In the genomic region with DNA sequence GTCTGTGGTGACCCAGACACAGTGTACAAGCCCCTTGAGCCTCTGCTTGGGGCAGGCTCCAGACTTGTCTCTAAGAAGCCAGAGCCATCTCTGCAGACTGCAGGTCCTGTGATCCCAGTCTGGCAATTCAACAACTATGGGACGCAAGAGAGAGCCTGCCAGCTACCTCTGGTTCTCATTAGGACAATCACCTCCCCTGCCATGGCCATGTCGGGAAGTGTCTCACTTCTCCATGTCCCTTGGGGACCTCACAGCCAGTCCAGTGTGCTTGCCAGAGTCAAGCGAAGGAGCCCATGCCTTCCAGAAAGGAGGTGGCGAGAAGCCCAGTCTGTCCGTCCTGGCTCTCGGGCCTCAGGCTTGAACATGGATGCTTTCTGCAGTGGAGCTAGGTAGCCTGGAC, we compare ENCODE assay signal across 32 mouse cellular contexts. TPM values are rescaled to one million over a fixed set of nuclear protein-coding genes. Genes with fewer than 3 reads are reported as not detected.
DNase-seq lines count a peak whose midpoint lies in the region; ATAC-seq and TF ChIP-seq lines count a peak whose summit lies in the region.
"Had no signal": no experiment of that assay in that cellular context is flagged by ENCODE, and none has a peak within 500 bp of the region (broad histone marks: within the 10 kb centered on the region; RNA-seq: fewer than 3 reads in every experiment).

No protein-coding gene starts in this region.

- 82% methylated on average over 6 of the region's 6 CpGs for WGBS in heart, embryonic 12.5 days
- WGBS in midbrain, postnatal 0 days = 87% methylated on average over 6 of the region's 6 CpGs

- no peaks in the 10 kb centered on the region for H3K36me3 ChIP-seq in heart, embryonic 12.5 days
- H3K36me3 ChIP-seq in midbrain, postnatal 0 days (ENCODE audit: insufficient read depth, low read length) = no peaks in the 10 kb centered on the region
- H3K36me3 ChIP-seq: embryonic facial prominence, embryonic 10.5 days; embryonic facial prominence, embryonic 15.5 days; forebrain, embryonic 12.5 days; hindbrain, embryonic 12.5 days; limb, embryonic 12.5 days; liver, embryonic 15.5 days; midbrain, embryonic 10.5 days; midbrain, embryonic 15.5 days had no signal

- intact Hi-C loops in gastrocnemius, adult 2 months (cut with DNase I) = no loop called here
- intact Hi-C loops in gastrocnemius, postnatal 14 days (cut with DNase I; ENCODE audit: low total_unique reads) = loop anchor here (2.0 kb wide), 1 partner anchor 18 kb away; no protein-coding TSS in a partner anchor
- intact Hi-C loops in heart, postnatal 14 days (cut with DNase I) = no loop called here

- TF ChIP-seq CTCF in gastrocnemius, adult 2 months (IDR thresholded peaks at IDR 0.05) = no peak
- TF ChIP-seq CTCF in midbrain, postnatal 0 days (IDR thresholded peaks at IDR 0.05) = no peak

- DNase-seq in gastrocnemius, adult 2 months = peak; percentile 68
- no peak for DNase-seq in gastrocnemius, postnatal 14 days
- peak; percentile 64 for DNase-seq in heart, adult 8-10 months (ENCODE audit: low spot score)
- peak; percentile 49 to 57 for DNase-seq in heart, postnatal 14 days
- DNase-seq in left cerebral cortex, adult 9 months (ENCODE audit: low spot score in 2 of 2) = no peak
- no peak for DNase-seq in midbrain, postnatal 0 days (ENCODE audit: low spot score)
- DNase-seq: B cell, adult 2 months; cerebellum, adult 8-10 months; cerebellum, postnatal 25 days; forebrain, postnatal 0 days; kidney, adult 8-10 months; layer of hippocampus, postnatal 36 days; lung, embryonic 14.5 days; lung, postnatal 14 days; right cerebral cortex, postnatal 25 days; spleen, adult 18-20 months; thymus, adult 2 months; thymus, postnatal 4 days had no signal

- ATAC-seq in heart, embryonic 12.5 days (ENCODE audit: insufficient number of reproducible peaks, low FRiP score) = no peak
- no peak for ATAC-seq in midbrain, postnatal 0 days (ENCODE audit: low FRiP score)
- ATAC-seq: activated CD4-positive, CD25-positive, alpha-beta regulatory T cell, adult 4 months; forebrain, postnatal 0 days; intestine, embryonic 16.5 days; midbrain, embryonic 15.5 days had no signal

- H3K4me3 ChIP-seq in gastrocnemius, adult 2 months = no peak overlapping the region
- no peak overlapping the region for H3K4me3 ChIP-seq in heart, embryonic 12.5 days
- H3K4me3 ChIP-seq in midbrain, postnatal 0 days (ENCODE audit: low read depth, low read length) = no peak overlapping the region
- H3K4me3 ChIP-seq: embryonic facial prominence, embryonic 10.5 days; embryonic facial prominence, embryonic 15.5 days; forebrain, embryonic 12.5 days; hindbrain, embryonic 12.5 days; limb, embryonic 12.5 days; liver, embryonic 15.5 days; midbrain, embryonic 10.5 days; midbrain, embryonic 15.5 days had no signal

- H3K4me2 ChIP-seq in heart, embryonic 12.5 days = no peak overlapping the region
- H3K4me2 ChIP-seq in midbrain, postnatal 0 days (ENCODE audit: low read depth, low read length, poor library complexity, severe bottlenecking) = no peak overlapping the region
- H3K4me2 ChIP-seq: embryonic facial prominence, embryonic 15.5 days; forebrain, embryonic 12.5 days; hindbrain, embryonic 12.5 days; limb, embryonic 12.5 days; liver, embryonic 15.5 days; lung, embryonic 14.5 days; midbrain, embryonic 15.5 days had no signal

- H3K9ac ChIP-seq in heart, embryonic 12.5 days = no peak overlapping the region
- H3K9ac ChIP-seq in midbrain, postnatal 0 days (replicated peaks; ENCODE audit: low read length, poor library complexity, severe bottlenecking) = no peak overlapping the region
- H3K9ac ChIP-seq: embryonic facial prominence, embryonic 15.5 days; forebrain, embryonic 12.5 days; forebrain, postnatal 0 days; hindbrain, embryonic 12.5 days; limb, embryonic 12.5 days; liver, embryonic 15.5 days; lung, embryonic 14.5 days; midbrain, embryonic 15.5 days had no signal

- peaks cover 37% of the 10 kb centered on the region for H3K27me3 ChIP-seq in heart, embryonic 12.5 days (replicated peaks)
- no peaks in the 10 kb centered on the region for H3K27me3 ChIP-seq in midbrain, postnatal 0 days (ENCODE audit: insufficient read depth, low read length)
- H3K27me3 ChIP-seq: embryonic facial prominence, embryonic 15.5 days; forebrain, embryonic 12.5 days; hindbrain, embryonic 12.5 days; limb, embryonic 12.5 days; liver, embryonic 15.5 days; midbrain, embryonic 15.5 days had no signal

- H3K4me1 ChIP-seq in heart, embryonic 12.5 days (replicated peaks) = peaks cover 8% of the 10 kb centered on the region; the same call in 1 of the 2 replicates
- H3K4me1 ChIP-seq in midbrain, postnatal 0 days (ENCODE audit: insufficient read depth, low read length) = no peaks in the 10 kb centered on the region
- H3K4me1 ChIP-seq: forebrain, embryonic 12.5 days; hindbrain, embryonic 12.5 days; liver, embryonic 15.5 days; midbrain, embryonic 10.5 days; midbrain, embryonic 15.5 days had no signal

- peak overlapping the region; percentile 35 for H3K27ac ChIP-seq in gastrocnemius, adult 2 months
- no peak overlapping the region for H3K27ac ChIP-seq in heart, embryonic 12.5 days (ENCODE audit: poor library complexity, severe bottlenecking)
- no peak overlapping the region for H3K27ac ChIP-seq in midbrain, postnatal 0 days (ENCODE audit: low read depth, low read length)
- H3K27ac ChIP-seq: embryonic facial prominence, embryonic 10.5 days; embryonic facial prominence, embryonic 15.5 days; forebrain, embryonic 12.5 days; hindbrain, embryonic 12.5 days; kidney, postnatal 0 days; limb, embryonic 12.5 days; liver, embryonic 15.5 days; midbrain, embryonic 10.5 days; midbrain, embryonic 15.5 days had no signal

- no peaks in the 10 kb centered on the region for H3K9me3 ChIP-seq in heart, embryonic 12.5 days (replicated peaks)
- H3K9me3 ChIP-seq in midbrain, postnatal 0 days (ENCODE audit: low read length) = no peaks in the 10 kb centered on the region
- H3K9me3 ChIP-seq: embryonic facial prominence, embryonic 10.5 days; embryonic facial prominence, embryonic 15.5 days; forebrain, embryonic 12.5 days; hindbrain, embryonic 12.5 days; limb, embryonic 12.5 days; liver, embryonic 15.5 days; midbrain, embryonic 10.5 days; midbrain, embryonic 15.5 days had no signal

RNA-seq across cellular contexts. Expression of a gene that starts 46.7 kb away (rescaled TPM):
- 10 to 100 TPM; 40.1 to 52.2 TPM for total RNA-seq in gastrocnemius, adult 2 months (2021)
- 10 to 100 TPM; 49.9 to 54.6 TPM for total RNA-seq in gastrocnemius, postnatal 14 days (2021)
- total RNA-seq in heart, adult 8-10 months (2022) = 10 to 100 TPM; 70.4 to 85.8 (median 82.5) TPM
- polyA plus RNA-seq in heart, embryonic 12.5 days (2016; fragmentation: Nextera tagmentation; extraction: Ambion mirVana) = 4.3 and 4.8 TPM in 2 replicates
- total RNA-seq in heart, postnatal 14 days (2021) = 100 to 1,000 TPM; 108 to 149 TPM
- total RNA-seq in midbrain, postnatal 0 days (2014; rRNA removed) = 19.9 and 26.3 TPM in 2 replicates
- polyA plus RNA-seq in midbrain, postnatal 0 days (2015; fragmentation: Nextera tagmentation; extraction: Ambion mirVana) = 20.9 and 22.0 TPM in 2 replicates
- total RNA-seq: granulocyte monocyte progenitor cell, adult 5-6 weeks; neutrophil, adult 5-6 weeks had no signal
- polyA plus RNA-seq: activated CD4-positive, CD25-positive, alpha-beta regulatory T cell, adult 4 months had no signal

RNA-seq across cellular contexts. Expression of a gene that starts 50.0 kb away (rescaled TPM):
- total RNA-seq in gastrocnemius, adult 2 months (2021) = 10 to 100 TPM; 15.4 to 18.0 TPM
- 10 to 100 TPM; 12.0 to 12.9 TPM for total RNA-seq in gastrocnemius, postnatal 14 days (2021)
- total RNA-seq in heart, adult 8-10 months (2022) = 10 to 100 TPM; 21.9 to 32.0 (median 26.4) TPM
- polyA plus RNA-seq in heart, embryonic 12.5 days (2016; fragmentation: Nextera tagmentation; extraction: Ambion mirVana) = 10.6 and 12.4 TPM in 2 replicates
- 10 to 100 TPM; 24.8 to 27.3 TPM for total RNA-seq in heart, postnatal 14 days (2021)
- 27.5 and 29.5 TPM in 2 replicates for total RNA-seq in midbrain, postnatal 0 days (2014; rRNA removed)
- polyA plus RNA-seq in midbrain, postnatal 0 days (2015; fragmentation: Nextera tagmentation; extraction: Ambion mirVana) = 13.5 and 15.6 TPM in 2 replicates

RNA-seq across cellular contexts. Expression of a gene that starts 58.0 kb away (rescaled TPM):
- total RNA-seq in gastrocnemius, adult 2 months (2021) = 1 to 10 TPM; 1.5 to 1.6 TPM
- 1 to 10 TPM; 1.5 to 1.8 TPM for total RNA-seq in gastrocnemius, postnatal 14 days (2021)
- 1 to 10 TPM; 1.7 to 2.1 (median 2.0) TPM for total RNA-seq in heart, adult 8-10 months (2022)
- 5.1 and 5.7 TPM in 2 replicates for polyA plus RNA-seq in heart, embryonic 12.5 days (2016; fragmentation: Nextera tagmentation; extraction: Ambion mirVana)
- 1 to 10 TPM; 2.8 to 3.1 TPM for total RNA-seq in heart, postnatal 14 days (2021)
- total RNA-seq in midbrain, postnatal 0 days (2014; rRNA removed) = 5.8 and 11.3 TPM in 2 replicates
- polyA plus RNA-seq in midbrain, postnatal 0 days (2015; fragmentation: Nextera tagmentation; extraction: Ambion mirVana) = 3.4 and 4.9 TPM in 2 replicates

Comparison
In these comparisons a context has a peak if more than half of its experiments do, and no peak if none do; other contexts are left out.
1. DNase-seq: peak in gastrocnemius, adult 2 months (single experiment), heart, adult 8-10 months (single experiment) and heart, postnatal 14 days (2 of 2); none in gastrocnemius, postnatal 14 days (single experiment), left cerebral cortex, adult 9 months (0 of 2) and midbrain, postnatal 0 days (single experiment).